ENCODE assay signal across 19 mouse cellular contexts in genomic region chr15:78494968-78495406, GRCm38 (mm10). TPM values are rescaled to one million over a fixed set of nuclear protein-coding genes. Genes with fewer than 3 reads are reported as not detected.
A peak's percentile ranks its signal among the peaks of the same experiment; 100 is the strongest.
DNase-seq lines count a peak whose midpoint lies in the region; ATAC-seq lines count a peak whose summit lies in the region.
"Had no signal": no experiment of that assay in that cellular context is flagged by ENCODE, and none has a peak within 500 bp of the region (broad histone marks: within the 10 kb centered on the region; RNA-seq: fewer than 3 reads in every experiment).

Gene Il2rb, minus strand, starts transcription at chr15:78495271.

- H3K4me3 ChIP-seq in hindbrain, embryonic 11.5 days (ENCODE audit: low read depth, low read length): no peak within 1 kb of the TSS
- no peak within 1 kb of the TSS for H3K4me3 ChIP-seq in hindbrain, embryonic 13.5 days
- H3K4me3 ChIP-seq: forebrain, embryonic 13.5 days; layer of hippocampus, adult 2 months; limb, embryonic 13.5 days; megakaryocyte, embryonic 14.5 days had no signal

- no peak for DNase-seq in hindbrain, embryonic 11.5 days (ENCODE audit: low spot score)
- DNase-seq in CD8-positive naive resting alpha-beta T cell, adult 2 months (ENCODE audit: low read depth in 2 of 2, low spot score in 2 of 2): peak; percentile 85 to 90
- peak; percentile 32 for DNase-seq in thymus, postnatal 0 days (ENCODE audit: low spot score)
- DNase-seq in gastrocnemius, adult 8-10 months (ENCODE audit: low spot score in 2 of 2): no peak
- DNase-seq in cerebellum, postnatal 25 days: no peak
- DNase-seq in gastrocnemius, postnatal 4 days (ENCODE audit: low spot score in 2 of 2): no peak
- DNase-seq: cerebellum, postnatal 10 days; gastrocnemius, postnatal 25 days had no signal

- no peaks in the 10 kb centered on the region for H3K9me3 ChIP-seq in hindbrain, embryonic 11.5 days (ENCODE audit: control insufficient read depth, low read length)
- H3K9me3 ChIP-seq in hindbrain, embryonic 13.5 days: no peaks in the 10 kb centered on the region
- H3K9me3 ChIP-seq: forebrain, embryonic 13.5 days; limb, embryonic 13.5 days had no signal

- 93% methylated on average over 11 of the region's 11 CpGs for WGBS in hindbrain, embryonic 11.5 days
- 91% methylated on average over 11 of the region's 11 CpGs for WGBS in hindbrain, embryonic 13.5 days

- H3K27ac ChIP-seq in hindbrain, embryonic 11.5 days (ENCODE audit: low read depth, low read length): no peak within 1 kb of the TSS
- no peak within 1 kb of the TSS for H3K27ac ChIP-seq in hindbrain, embryonic 13.5 days
- H3K27ac ChIP-seq: forebrain, embryonic 13.5 days; hindbrain, embryonic 14.5 days; kidney, postnatal 0 days; layer of hippocampus, adult 2 months; limb, embryonic 13.5 days; liver, embryonic 14.5 days had no signal

- no peak within 1 kb of the TSS for H3K4me2 ChIP-seq in hindbrain, embryonic 11.5 days (replicated peaks; ENCODE audit: low read depth, low read length)
- H3K4me2 ChIP-seq in hindbrain, embryonic 13.5 days: no peak within 1 kb of the TSS
- H3K4me2 ChIP-seq: forebrain, embryonic 13.5 days; hindbrain, embryonic 14.5 days; limb, embryonic 13.5 days had no signal

- H3K4me1 ChIP-seq in hindbrain, embryonic 11.5 days (replicated peaks; ENCODE audit: control insufficient read depth, insufficient read depth, low read length): no peaks in the 10 kb centered on the region
- H3K4me1 ChIP-seq in hindbrain, embryonic 13.5 days (replicated peaks): no peaks in the 10 kb centered on the region
- H3K4me1 ChIP-seq: forebrain, embryonic 13.5 days had no signal

- H3K27me3 ChIP-seq in hindbrain, embryonic 11.5 days (ENCODE audit: control insufficient read depth, insufficient read depth, low read length): no peaks in the 10 kb centered on the region
- H3K27me3 ChIP-seq in hindbrain, embryonic 13.5 days: 0 out of 2 replicates have a peak, but pooled peaks cover 3% of the 10 kb centered on the region
- H3K27me3 ChIP-seq: forebrain, embryonic 13.5 days; limb, embryonic 13.5 days had no signal

- H3K9ac ChIP-seq in hindbrain, embryonic 11.5 days (ENCODE audit: low read depth, low read length): 0 out of 2 replicates have a peak within 1 kb of the TSS, but pooled peaks have one; percentile 27
- no peak within 1 kb of the TSS for H3K9ac ChIP-seq in hindbrain, embryonic 13.5 days
- H3K9ac ChIP-seq: forebrain, embryonic 13.5 days; hindbrain, embryonic 14.5 days; limb, embryonic 13.5 days; liver, embryonic 14.5 days had no signal

- no peak for ATAC-seq in hindbrain, embryonic 11.5 days (ENCODE audit: low FRiP score)
- ATAC-seq in hindbrain, embryonic 13.5 days (ENCODE audit: low FRiP score): no peak
- 0 out of 2 replicates have a peak, but pooled peaks have one; percentile 14 for ATAC-seq in megakaryocyte-erythroid progenitor cell, adult 5-6 weeks (replicated peaks; ENCODE audit: low FRiP score, low TSS enrichment, poor library complexity, severe bottlenecking)
- ATAC-seq: forebrain, embryonic 13.5 days; intestine, postnatal 0 days; lung, postnatal 0 days had no signal

- H3K36me3 ChIP-seq in hindbrain, embryonic 11.5 days (ENCODE audit: control insufficient read depth, insufficient read depth, low read length): no peaks in the 10 kb centered on the region
- no peaks in the 10 kb centered on the region for H3K36me3 ChIP-seq in hindbrain, embryonic 13.5 days
- H3K36me3 ChIP-seq: limb, embryonic 13.5 days had no signal

RNA-seq across cellular contexts. Expression of gene Il2rb, which starts in this region (rescaled TPM):
- not detected in 2 replicates for polyA plus RNA-seq in hindbrain, embryonic 11.5 days (2014; fragmentation: Nextera tagmentation; extraction: Ambion mirVana)
- polyA plus RNA-seq in hindbrain, embryonic 13.5 days (2015; fragmentation: Nextera tagmentation; extraction: Ambion mirVana): 0.05 and 0.13 TPM in 2 replicates
- 8.6 and 18.4 TPM in 2 replicates for total RNA-seq in megakaryocyte-erythroid progenitor cell, adult 5-6 weeks (2014; fragmentation: Nextera tagmentation)
- total RNA-seq in megakaryocyte-erythroid progenitor cell, adult 5-6 weeks (2017): 0.88 and 9.5 TPM in 2 replicates
- 10.3 and 12.2 TPM in 2 replicates for polyA plus RNA-seq in thymus, postnatal 0 days (2015; fragmentation: Nextera tagmentation; extraction: Ambion mirVana)
- not detected for total RNA-seq in gastrocnemius, adult 8-10 months (2022)
- total RNA-seq in gastrocnemius, postnatal 4 days (2021): under 1 TPM; 0.16 to 0.20 TPM
- total RNA-seq: gastrocnemius, postnatal 25 days had no signal
- polyA plus RNA-seq: forebrain, embryonic 13.5 days had no signal

Comparison
In these comparisons a context has a peak if more than half of its experiments do, and no peak if none do; other contexts are left out.
1. DNase-seq: peak in CD8-positive naive resting alpha-beta T cell, adult 2 months (2 of 2) and thymus, postnatal 0 days (single experiment); none in hindbrain, embryonic 11.5 days (single experiment), gastrocnemius, adult 8-10 months (0 of 2), cerebellum, postnatal 25 days (0 of 2) and gastrocnemius, postnatal 4 days (0 of 2).